Mouse (Mus musculus) gastrocnemius, postnatal 25 days (tissue): ENCODE measurements around the gene Gm6993. TPM values are rescaled to one million over a fixed set of nuclear protein-coding genes. Genes with fewer than 3 reads are reported as not detected.
A peak's percentile ranks its signal among the peaks of the same experiment; 100 is the strongest.

ENCODE experiments used
- DNase-seq: peaks from one replicate; pipeline ENCODE4 v3.0.0; 2022
- long read RNA-seq, 2 experiments: library from polyadenylated mRNA; stranded (forward); transcript quantifications; one replicate each; pipeline ENCODE4 v2.0.0; 2021
- total RNA-seq, 2 experiments: library from RNA; stranded (reverse); gene quantifications; 1 replicate in 1 of 2; 2 replicates in 1 of 2; pipeline ENCODE4 v1.2.3; 2021

Gm6993 gene
- not detected for total RNA-seq
- long read RNA-seq, experiment 1: 0 reads
- long read RNA-seq, experiment 2: 0 reads

DNA sequence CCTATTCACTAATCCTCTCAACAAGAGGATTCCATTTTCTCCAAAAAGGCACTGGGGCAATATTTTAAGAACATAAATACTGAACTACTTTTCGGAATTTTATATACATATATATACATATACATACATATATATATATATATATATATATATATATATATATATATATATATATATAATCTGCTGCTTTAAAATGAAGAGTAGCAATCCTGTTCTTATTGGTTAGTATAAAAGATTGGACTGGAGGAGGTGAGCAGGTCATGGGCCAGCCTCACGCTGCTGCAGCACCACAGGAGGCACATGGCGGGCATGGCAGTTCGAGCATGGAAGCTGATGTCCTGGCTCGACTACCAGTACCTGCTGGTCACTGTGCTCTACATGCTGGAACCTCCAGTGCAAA lies at the start of gene Gm6993:
Gene Gm6993 (plus strand): TSS at position 301 of the 400 bp plus-strand sequence.
- DNase-seq: no peak

DNA sequence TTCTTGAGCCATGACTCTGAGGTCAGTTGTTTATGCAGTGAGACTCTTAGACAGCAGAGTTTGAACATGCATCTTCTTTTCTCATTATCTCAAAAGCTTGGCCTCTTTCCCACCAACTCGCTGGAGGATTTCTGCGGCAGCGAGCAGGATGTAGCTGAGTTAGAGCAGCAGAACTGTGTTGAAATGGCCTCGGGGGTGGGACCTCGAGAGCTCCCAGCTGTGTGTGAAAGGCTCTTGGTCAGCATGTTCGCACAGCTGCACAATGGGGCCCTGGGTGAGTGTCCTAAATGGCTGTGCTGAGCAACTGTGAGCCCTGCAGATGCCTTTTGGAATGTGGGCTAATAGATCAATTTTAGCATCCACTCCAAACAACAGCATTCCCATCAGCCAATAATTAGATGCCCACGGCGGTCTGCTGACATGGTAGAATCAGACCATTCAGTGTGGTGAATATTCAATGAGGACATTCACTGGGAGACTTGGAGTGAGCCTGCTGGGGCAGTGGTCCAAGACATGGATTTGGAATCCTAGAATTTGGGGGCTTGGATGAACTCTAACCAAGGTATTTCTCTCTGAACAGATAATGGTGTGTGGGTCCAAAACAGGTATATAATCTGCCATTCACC lies 49.1 kb upstream of the Gm6993 start:
- DNase-seq: peak; percentile 87

- DNase-seq: no peak
These were observed 38.1 kb upstream of the Gm6993 start for GRCm38 (mm10) chr12:31202509-31202908.

GRCm38 (mm10) chr12:31203746-31204455 lies 36.7 kb upstream of the Gm6993 start:
- peak; percentile 15 for DNase-seq

DNA sequence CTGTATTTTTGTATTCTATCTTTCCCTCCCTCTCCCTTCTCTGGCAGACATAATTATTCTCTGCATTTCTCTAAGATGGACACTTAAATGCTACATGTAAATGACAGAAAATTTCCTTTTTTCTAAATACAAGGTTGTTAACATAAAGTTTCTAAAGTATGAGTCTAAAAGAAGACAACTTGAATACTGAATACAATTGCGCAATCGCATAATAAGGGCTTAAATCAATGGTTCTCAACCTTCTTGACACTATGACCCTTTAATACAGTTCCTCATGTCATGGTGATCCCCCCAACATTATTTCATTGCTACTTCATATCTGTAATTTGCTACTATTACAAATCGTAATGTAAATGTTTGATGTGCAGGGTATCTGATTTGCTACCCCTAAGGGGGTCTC lies 35.7 kb upstream of the Gm6993 start:
- no peak for DNase-seq

GRCm38 (mm10) chr12:31205983-31206633 lies 34.5 kb upstream of the Gm6993 start:
- no peak for DNase-seq

DNA sequence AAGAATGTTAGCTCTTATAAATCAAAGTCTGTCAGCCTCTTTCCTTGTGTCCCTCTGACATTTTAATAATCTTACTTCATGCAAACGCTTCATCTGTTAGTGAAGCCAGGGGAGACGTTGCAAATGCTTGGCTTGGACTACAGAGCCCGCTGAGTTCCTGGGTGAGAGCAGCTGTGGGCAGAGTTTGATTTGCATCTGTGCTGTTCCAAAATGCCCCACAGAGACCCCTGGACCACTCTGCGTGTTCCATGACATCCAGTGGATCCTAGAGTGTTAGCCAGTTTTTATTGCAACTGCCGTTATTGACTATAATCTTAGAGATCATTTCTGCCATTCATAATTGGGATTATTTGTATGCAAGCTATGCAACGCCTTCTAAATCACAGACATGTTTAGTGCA lies 31.8 kb upstream of the Gm6993 start:
- DNase-seq: no peak

DNA sequence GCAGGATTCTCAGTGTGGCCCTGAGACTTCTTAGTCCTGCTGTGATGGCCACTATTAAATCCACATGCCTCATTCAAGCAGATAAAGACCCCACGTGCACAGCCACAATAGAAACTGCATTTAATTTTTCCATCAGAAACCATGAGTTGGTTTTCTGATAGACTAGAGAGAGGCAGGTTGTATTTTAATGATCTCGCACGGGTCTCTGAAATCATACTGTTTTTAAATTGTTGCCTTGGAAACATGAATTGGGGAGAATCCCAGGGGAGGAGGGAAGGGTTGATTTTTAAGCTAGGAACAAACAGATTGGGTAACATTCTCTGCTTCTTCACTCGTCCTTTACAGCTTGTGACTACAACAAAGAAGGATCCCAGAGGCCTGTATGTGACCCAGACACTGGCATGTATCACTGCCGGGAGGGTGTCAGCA lies 31.2 kb upstream of the Gm6993 start:
- no peak for DNase-seq

GRCm38 (mm10) chr12:31213556-31213955 lies 27.0 kb upstream of the Gm6993 start:
- DNase-seq: no peak

DNA sequence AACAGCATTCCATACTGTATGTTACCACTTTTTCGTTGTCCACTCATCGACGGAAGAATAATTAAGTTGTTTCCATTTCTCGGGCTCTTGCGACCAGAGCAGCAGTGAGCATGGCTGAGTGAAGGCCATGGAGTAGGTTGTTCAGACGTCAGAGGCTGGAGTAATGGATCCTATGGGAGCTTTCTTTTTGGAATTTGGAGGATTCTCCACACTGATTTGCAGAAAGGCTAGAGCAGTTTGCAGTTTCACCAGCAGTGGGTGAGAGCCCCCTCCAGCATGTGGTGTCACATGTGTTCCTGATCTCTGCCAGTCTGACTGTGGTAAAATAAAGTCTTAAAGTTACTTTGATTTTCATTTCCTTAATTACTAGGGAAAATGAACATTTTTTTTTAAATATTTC lies 25.6 kb upstream of the Gm6993 start:
- DNase-seq: no peak

DNA sequence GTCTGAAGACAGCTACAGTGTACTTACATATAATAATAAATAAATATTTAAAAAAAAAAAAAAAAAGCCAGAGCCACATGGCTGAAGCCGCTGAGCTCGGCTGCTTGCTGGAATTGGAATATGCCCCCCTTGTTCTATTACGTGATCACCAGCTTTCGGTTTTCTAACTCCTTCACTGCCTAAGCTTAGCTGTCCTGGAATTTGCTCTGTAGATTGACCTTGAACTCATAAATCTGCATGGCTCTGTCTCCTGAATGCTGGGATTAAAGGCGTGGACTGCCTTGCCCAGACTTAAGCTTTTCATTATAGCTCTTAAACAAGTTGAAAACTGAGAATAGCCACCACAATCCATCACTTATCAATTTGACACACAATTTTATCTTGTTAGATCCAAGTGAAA lies 23.3 kb upstream of the Gm6993 start:
- DNase-seq: no peak

- no peak for DNase-seq
These were observed 21.8 kb upstream of the Gm6993 start for GRCm38 (mm10) chr12:31218774-31219173.

DNA sequence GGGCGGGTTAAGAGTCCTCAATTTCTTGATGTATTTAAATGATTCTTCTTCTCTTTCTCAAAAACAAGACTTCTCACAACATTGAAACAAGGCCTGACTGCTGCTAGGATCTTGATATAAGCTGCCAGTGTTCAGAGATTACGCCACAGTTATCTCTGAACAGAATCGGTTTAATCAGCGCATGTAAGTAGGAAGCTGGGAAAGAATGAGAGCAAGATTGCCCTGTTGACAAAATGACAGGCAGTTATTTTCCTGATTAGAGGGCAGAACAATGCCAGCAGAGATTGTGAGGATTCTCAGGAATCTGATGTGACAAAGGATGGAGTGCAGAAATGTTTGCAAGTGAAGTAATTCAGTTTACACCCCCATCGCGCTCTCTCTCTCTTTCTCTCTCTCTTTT lies 19.0 kb upstream of the Gm6993 start:
- no peak for DNase-seq

DNA sequence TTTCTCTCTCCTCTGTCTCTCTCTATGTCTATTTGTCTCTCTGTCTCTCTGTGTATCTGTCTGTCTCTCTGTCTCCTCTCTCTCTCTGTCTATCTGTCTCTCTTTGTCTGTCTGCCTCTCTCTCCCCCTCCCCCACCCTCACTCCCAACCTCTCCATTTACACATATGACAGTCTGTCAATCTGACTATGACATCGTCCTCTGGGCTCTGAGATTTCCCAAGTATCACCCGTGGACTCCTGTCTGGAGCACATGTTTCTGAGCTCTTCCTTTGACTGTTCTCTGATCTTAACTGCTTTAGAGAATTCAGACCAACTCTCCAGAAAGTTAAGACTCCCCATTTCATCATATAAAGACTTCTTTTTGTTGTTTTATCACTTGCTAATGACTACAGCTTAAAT lies 18.3 kb upstream of the Gm6993 start:
- DNase-seq: no peak

DNA sequence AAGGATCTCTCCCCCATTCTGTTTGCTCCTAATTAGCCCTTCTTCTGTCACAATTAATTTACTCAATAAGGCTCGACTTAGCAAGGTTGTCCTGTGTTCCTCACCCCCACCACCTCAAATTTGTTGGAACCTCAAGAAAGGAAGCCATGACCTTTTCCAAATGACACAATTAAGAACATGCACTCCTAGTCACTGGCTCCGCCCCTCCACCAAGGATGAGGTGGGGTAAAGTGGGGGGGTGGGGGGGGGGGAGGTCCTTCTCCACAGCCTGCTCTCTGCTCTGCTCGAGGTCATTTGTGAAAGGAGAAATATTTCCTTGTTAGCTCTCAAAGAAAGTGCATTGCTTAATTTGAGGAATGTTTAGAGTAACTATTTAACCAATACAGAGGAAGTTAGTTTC lies 17.8 kb upstream of the Gm6993 start:
- DNase-seq: no peak

DNA sequence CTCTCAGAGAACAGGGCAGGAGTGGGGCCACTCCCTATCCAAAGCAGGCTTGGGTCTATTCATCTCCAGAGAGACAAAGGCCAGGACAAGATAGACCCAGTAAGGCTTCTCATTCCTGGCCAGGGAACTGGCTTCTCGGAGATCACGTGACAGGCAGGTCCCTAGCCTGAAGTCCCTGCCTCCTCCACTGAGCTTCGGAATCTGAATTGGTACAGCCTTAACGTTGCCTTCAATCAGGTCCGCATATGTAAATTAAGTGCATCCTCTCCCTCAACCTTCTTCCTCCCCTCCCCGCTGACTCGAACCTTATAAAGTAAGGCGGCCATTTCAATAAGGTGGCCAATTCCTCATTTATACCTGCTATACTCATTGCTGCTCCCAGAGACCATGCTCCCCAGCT lies 15.1 kb upstream of the Gm6993 start:
- no peak for DNase-seq

- no peak for DNase-seq
These were observed 13.4 kb upstream of the Gm6993 start for GRCm38 (mm10) chr12:31227167-31227566.

DNA sequence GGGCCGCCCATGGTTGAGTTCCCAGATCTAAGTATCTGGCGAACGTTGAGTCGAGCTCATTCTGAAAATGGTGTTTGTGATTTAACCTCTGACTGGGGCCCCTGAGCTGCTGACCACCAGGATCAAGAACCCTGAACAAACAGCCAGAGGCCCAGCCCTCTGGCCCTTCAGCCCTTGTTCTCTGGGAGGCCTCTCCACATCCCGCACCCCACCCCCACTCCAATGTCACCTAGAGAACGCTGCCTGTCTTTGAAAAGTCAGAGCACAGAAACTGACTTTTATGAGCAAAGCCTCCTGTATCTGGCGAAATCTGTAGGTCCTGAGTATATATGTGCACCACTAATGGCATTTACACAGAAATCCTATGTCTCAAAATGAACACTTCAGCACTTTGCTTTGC lies 11.7 kb upstream of the Gm6993 start:
- DNase-seq: no peak

GRCm38 (mm10) chr12:31232635-31233034 lies 7.9 kb upstream of the Gm6993 start:
- DNase-seq: no peak

DNA sequence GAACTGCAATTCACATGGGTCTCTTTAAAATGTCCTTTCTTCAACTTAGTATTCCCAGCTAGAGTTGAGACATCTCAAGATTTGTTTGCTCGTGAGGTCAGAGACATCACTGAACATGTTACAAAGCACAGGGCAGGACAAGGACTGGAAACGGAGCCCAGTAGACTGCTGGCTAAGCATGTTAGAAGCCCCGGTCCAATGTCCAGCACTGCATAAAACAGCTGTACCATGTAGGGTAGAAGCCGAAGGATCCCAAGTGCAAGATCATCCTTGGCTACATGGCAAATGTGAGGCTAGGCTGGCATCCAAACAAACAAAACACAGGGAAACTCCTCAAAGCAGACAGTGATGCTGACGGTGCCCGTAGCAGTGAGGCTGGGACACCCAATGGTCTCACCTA lies 5.6 kb upstream of the Gm6993 start:
- DNase-seq: no peak

DNA sequence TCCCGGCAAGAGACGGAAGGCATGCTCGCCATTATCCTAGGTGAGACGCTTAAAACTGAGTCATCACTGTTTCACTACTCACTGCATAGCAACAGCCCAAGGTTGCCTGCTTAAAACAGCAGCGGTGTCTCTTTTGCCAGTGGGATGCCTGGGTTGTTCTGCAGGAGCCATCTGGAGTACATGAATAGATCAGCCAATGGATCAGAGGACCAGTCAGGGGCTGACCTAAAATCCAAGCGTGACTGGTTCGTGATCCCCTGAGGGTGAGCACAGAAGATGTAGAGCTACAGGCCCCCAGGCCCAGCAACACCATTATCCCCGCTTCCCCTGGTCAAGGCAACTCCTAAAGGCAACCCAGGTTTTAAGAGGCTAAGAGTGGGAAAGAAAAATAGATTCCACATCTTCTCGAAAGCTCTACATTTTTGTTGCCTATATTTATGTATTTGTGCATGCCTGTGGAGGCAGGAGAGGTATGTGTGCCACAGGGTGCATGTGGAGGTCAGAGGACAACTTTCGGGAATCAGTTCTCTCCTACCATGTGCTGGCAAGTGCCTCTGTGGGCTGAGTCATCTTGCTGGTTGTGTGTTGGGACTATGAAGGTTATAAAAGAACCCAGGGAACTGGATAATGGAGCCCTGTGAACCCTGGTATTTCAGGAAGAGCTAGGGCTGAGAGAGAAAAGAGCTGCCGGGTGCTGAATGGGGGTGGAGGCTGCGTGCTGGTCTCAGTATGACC lies 3.5 kb upstream of the Gm6993 start:
- no peak for DNase-seq

DNA sequence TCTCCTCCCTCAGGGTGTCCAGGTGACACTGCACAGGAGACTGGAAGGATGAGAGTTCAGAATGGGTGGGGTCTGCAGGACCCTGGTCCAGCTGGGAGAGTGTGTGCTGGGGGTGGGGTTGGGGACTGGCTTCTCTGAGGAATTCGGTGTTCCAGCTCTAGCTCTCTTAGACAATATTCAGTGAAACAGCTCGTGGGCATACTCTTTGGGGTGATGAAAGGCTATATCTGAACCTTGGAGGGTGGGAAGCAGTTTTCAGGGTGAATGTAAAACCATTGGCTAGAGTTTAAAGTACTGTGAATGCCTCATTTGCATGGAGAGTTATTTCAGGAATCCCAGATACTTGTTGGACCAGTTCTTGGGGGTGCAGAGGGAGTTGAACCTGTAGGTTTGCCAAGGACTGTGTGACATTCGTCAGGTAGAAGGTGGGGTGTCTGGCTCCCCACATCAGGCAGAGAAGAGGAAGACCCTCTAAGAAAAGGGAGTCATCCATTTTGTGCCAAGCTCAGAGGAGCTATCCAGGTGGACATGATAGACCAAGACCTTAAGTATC lies 1.5 kb upstream of the Gm6993 start:
- DNase-seq: no peak

DNA sequence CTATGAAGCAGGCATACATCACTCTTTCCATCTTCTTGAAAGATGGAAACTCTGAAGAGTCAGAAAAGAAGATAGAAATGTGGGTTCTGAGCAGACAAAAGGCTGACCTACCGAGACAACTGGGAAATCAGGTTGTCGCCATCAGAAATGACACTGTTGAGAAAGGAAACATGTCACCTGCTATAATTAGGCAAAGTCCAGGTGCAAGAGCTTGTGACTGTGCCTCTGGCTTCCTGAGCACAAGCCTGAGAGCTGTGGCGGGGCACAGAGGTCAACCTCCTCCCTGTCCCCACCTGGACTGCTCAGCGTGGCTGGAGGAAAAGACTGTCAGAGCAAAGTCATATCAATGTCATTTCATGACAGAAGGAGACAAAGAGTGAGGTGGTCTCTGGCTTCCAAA lies 772 bp upstream of the Gm6993 start:
- no peak for DNase-seq
